Comparison of ENCODE assay signal across 8 mouse cellular contexts in the genomic region with DNA sequence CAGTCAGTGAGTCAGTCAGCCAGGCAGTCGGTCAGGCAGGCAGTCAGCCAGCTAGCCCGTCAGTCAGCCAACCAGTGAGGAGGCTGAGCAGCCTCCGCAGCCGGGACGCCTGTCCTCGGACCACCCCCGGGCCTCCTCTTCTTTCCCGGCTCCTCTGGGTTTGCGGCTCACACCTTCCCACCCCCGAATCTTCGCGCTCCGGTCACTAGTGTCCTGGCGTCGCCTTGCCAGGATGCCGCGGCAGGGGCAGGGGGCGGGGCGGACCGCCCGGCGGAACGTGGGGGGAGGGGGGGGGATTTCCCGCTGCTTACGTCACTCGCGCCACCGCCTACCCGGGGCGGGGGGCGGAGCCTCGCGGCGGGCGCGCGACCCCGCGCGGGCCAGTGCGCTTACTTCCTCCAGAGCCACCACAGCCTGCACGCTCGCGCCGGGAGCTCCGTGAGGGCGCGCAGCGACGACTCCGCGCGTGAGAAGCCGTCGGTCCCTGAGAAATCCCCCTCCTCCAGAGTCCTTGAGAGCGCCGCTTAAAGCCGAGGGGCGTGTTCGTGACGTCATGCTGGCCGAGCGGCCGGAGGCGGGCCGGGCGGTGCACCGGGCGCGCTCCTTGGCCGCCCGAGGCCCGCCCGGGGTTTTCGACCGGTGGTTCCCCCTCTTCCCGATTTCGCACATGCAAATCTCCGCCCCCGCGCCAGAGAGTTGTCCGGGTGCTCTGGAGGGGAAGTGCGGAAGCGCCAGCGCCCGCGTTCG. TPM values are rescaled to one million over a fixed set of nuclear protein-coding genes. Genes with fewer than 3 reads are reported as not detected.
DNase-seq lines count a peak whose midpoint lies in the region; ATAC-seq and TF ChIP-seq lines count a peak whose summit lies in the region.

Gene Rel (minus strand): TSS at position 211 of the 747 bp plus-strand sequence.

- peak within 1 kb of the TSS; percentile 70 for H3K4me2 ChIP-seq in forebrain, embryonic 12.5 days
- peak within 1 kb of the TSS; percentile 73 for H3K4me2 ChIP-seq in heart, postnatal 0 days (ENCODE audit: low read depth, low read length)
- H3K4me2 ChIP-seq in liver, embryonic 16.5 days (ENCODE audit: low read depth, low read length) = peak within 1 kb of the TSS; percentile 81
- peak within 1 kb of the TSS; percentile 73 for H3K4me2 ChIP-seq in neural tube, embryonic 13.5 days

- TF ChIP-seq CTCF in heart, postnatal 0 days (IDR thresholded peaks at IDR 0.05; ENCODE audit: low read depth) = no peak
- TF ChIP-seq CTCF in testis, adult 2 months (IDR thresholded peaks at IDR 0.05; ENCODE audit: control insufficient read depth, insufficient read depth, insufficient replicate concordance, low read depth, low read length) = no peak

- no peak for TF ChIP-seq EP300 in heart, postnatal 0 days (IDR thresholded peaks at IDR 0.05; ENCODE audit: low read depth)

- DNase-seq in CD8-positive naive resting alpha-beta T cell, adult 2 months (ENCODE audit: low read depth in 2 of 2, low spot score in 2 of 2) = peak; percentile 82 to 85
- peak; percentile 34 for DNase-seq in c-Kit-positive CD71-positive TER-119-negative erythroid progenitor cells, embryonic 14.5 days (ENCODE audit: low read depth)
- DNase-seq in heart, postnatal 0 days (ENCODE audit: low spot score) = peak; percentile 83
- peak; percentile 89 to 93 for DNase-seq in kidney, postnatal 4 days

- WGBS in forebrain, embryonic 12.5 days = under 1% methylated on average over 54 of the region's 88 CpGs
- WGBS in heart, postnatal 0 days = under 1% methylated on average over 66 of the region's 88 CpGs
- WGBS in liver, embryonic 16.5 days (ENCODE audit: insufficient replicate concordance) = under 1% methylated on average over 72 of the region's 88 CpGs
- WGBS in neural tube, embryonic 13.5 days = under 1% methylated on average over 88 of the region's 88 CpGs

- peaks cover 6% of the 10 kb centered on the region; the same call in 1 of the 2 replicates for H3K4me1 ChIP-seq in forebrain, embryonic 12.5 days
- peaks cover 4% of the 10 kb centered on the region; the same call in 1 of the 2 replicates for H3K4me1 ChIP-seq in heart, postnatal 0 days (ENCODE audit: control insufficient read depth, insufficient read depth)
- peaks cover 2% of the 10 kb centered on the region for H3K4me1 ChIP-seq in liver, embryonic 16.5 days (ENCODE audit: control insufficient read depth, low read depth, low read length)
- peaks cover 6% of the 10 kb centered on the region for H3K4me1 ChIP-seq in neural tube, embryonic 13.5 days (replicated peaks)
- H3K4me1 ChIP-seq in testis, adult 2 months (ENCODE audit: control insufficient read depth, insufficient read depth, low read length) = peaks cover 2% of the 10 kb centered on the region; the same call in 1 of the 2 replicates

- ATAC-seq in forebrain, embryonic 12.5 days (ENCODE audit: low FRiP score) = peak; percentile 94
- ATAC-seq in heart, postnatal 0 days (ENCODE audit: insufficient read depth, low read depth) = peak; percentile 87
- peak; percentile 82 for ATAC-seq in liver, embryonic 16.5 days (ENCODE audit: low read depth)
- ATAC-seq in neural tube, embryonic 13.5 days (ENCODE audit: low read depth) = peak; percentile 96

- no peaks in the 10 kb centered on the region for H3K36me3 ChIP-seq in forebrain, embryonic 12.5 days (replicated peaks)
- no peaks in the 10 kb centered on the region for H3K36me3 ChIP-seq in heart, postnatal 0 days (replicated peaks; ENCODE audit: control insufficient read depth, insufficient read depth, low read length)
- no peaks in the 10 kb centered on the region for H3K36me3 ChIP-seq in liver, embryonic 16.5 days (ENCODE audit: control insufficient read depth, insufficient read depth)
- no peaks in the 10 kb centered on the region for H3K36me3 ChIP-seq in neural tube, embryonic 13.5 days
- H3K36me3 ChIP-seq in testis, adult 2 months (ENCODE audit: control insufficient read depth, insufficient read depth, low read length) = no peaks in the 10 kb centered on the region

- H3K27ac ChIP-seq in forebrain, embryonic 12.5 days = peak within 1 kb of the TSS; percentile 83
- peak within 1 kb of the TSS; percentile 97 for H3K27ac ChIP-seq in heart, postnatal 0 days (ENCODE audit: low read depth)
- H3K27ac ChIP-seq in liver, embryonic 16.5 days (ENCODE audit: low read length) = peak within 1 kb of the TSS; percentile 86
- peak within 1 kb of the TSS; percentile 93 for H3K27ac ChIP-seq in neural tube, embryonic 13.5 days (replicated peaks)
- peak within 1 kb of the TSS; percentile 92 for H3K27ac ChIP-seq in testis, adult 2 months (ENCODE audit: control insufficient read depth, insufficient read depth, low read depth, low read length)

- H3K9me3 ChIP-seq in forebrain, embryonic 12.5 days = no peaks in the 10 kb centered on the region
- H3K9me3 ChIP-seq in heart, postnatal 0 days (replicated peaks; ENCODE audit: control insufficient read depth, low read length) = no peaks in the 10 kb centered on the region
- no peaks in the 10 kb centered on the region for H3K9me3 ChIP-seq in liver, embryonic 16.5 days (replicated peaks; ENCODE audit: control insufficient read depth, low read length)
- H3K9me3 ChIP-seq in neural tube, embryonic 13.5 days = no peaks in the 10 kb centered on the region

- peak within 1 kb of the TSS; percentile 71 for H3K4me3 ChIP-seq in forebrain, embryonic 12.5 days (replicated peaks)
- peak within 1 kb of the TSS; percentile 83 for H3K4me3 ChIP-seq in heart, postnatal 0 days (ENCODE audit: low read depth, low read length)
- peak within 1 kb of the TSS; percentile 69 for H3K4me3 ChIP-seq in liver, embryonic 16.5 days (ENCODE audit: low read depth, low read length)
- peak within 1 kb of the TSS; percentile 76 for H3K4me3 ChIP-seq in neural tube, embryonic 13.5 days
- H3K4me3 ChIP-seq in testis, adult 2 months (ENCODE audit: control insufficient read depth, low read depth, low read length) = peak within 1 kb of the TSS; percentile 96

- peaks cover 20% of the 10 kb centered on the region for H3K27me3 ChIP-seq in forebrain, embryonic 12.5 days
- H3K27me3 ChIP-seq in heart, postnatal 0 days (ENCODE audit: control insufficient read depth, insufficient read depth, low read length) = no peaks in the 10 kb centered on the region
- H3K27me3 ChIP-seq in liver, embryonic 16.5 days (ENCODE audit: control insufficient read depth, insufficient read depth, low read depth, low read length) = peaks cover 25% of the 10 kb centered on the region
- peaks cover 9% of the 10 kb centered on the region; the same call in 1 of the 2 replicates for H3K27me3 ChIP-seq in neural tube, embryonic 13.5 days
- H3K27me3 ChIP-seq in testis, adult 2 months (ENCODE audit: control insufficient read depth, insufficient read depth, low read length) = no peaks in the 10 kb centered on the region

- TF ChIP-seq POLR2A in testis, adult 2 months (IDR thresholded peaks at IDR 0.05; ENCODE audit: control insufficient read depth, low read depth, low read length) = peak; percentile 72

- peak within 1 kb of the TSS; percentile 66 for H3K9ac ChIP-seq in forebrain, embryonic 12.5 days
- peak within 1 kb of the TSS; percentile 70 for H3K9ac ChIP-seq in heart, postnatal 0 days (replicated peaks; ENCODE audit: low read depth, low read length)
- H3K9ac ChIP-seq in liver, embryonic 16.5 days (ENCODE audit: low read depth, low read length) = peak within 1 kb of the TSS; percentile 68
- H3K9ac ChIP-seq in neural tube, embryonic 13.5 days = peak within 1 kb of the TSS; percentile 82

RNA-seq across cellular contexts. Expression of gene Rel, which starts in this region (rescaled TPM):
- 0.33 and 0.57 TPM in 2 replicates for polyA plus RNA-seq in forebrain, embryonic 12.5 days (2016; fragmentation: Nextera tagmentation; extraction: Ambion mirVana)
- total RNA-seq in heart, postnatal 0 days (2014; rRNA removed; ENCODE audit: low replicate concordance) = 4.1 TPM in 2 replicates
- 2.1 and 2.2 TPM in 2 replicates for polyA plus RNA-seq in heart, postnatal 0 days (2015; fragmentation: Nextera tagmentation; extraction: Ambion mirVana)
- polyA plus RNA-seq in liver, embryonic 16.5 days (2015; fragmentation: Nextera tagmentation; extraction: Ambion mirVana) = 0.54 and 0.68 TPM in 2 replicates
- 0.47 and 0.56 TPM in 2 replicates for polyA plus RNA-seq in neural tube, embryonic 13.5 days (2015; fragmentation: Nextera tagmentation; extraction: Ambion mirVana)
- 0.84 and 1.6 TPM in 2 replicates for polyA plus RNA-seq in testis, adult 2 months (2012; rRNA removed)

Comparison
In these comparisons a context has a peak if more than half of its experiments do, and no peak if none do; other contexts are left out.
1. Peak in every context shown above with its lines: DNase-seq, ATAC-seq, H3K4me3 ChIP-seq and H3K27ac ChIP-seq.
2. Peak in ATAC-seq, H3K4me3 ChIP-seq, H3K27ac ChIP-seq, H3K9ac ChIP-seq and H3K4me2 ChIP-seq in forebrain, embryonic 12.5 days; RNA of the gene not detected or under 1 TPM.
3. Peak in ATAC-seq, H3K4me3 ChIP-seq, H3K27ac ChIP-seq, H3K9ac ChIP-seq and H3K4me2 ChIP-seq in liver, embryonic 16.5 days; RNA of the gene not detected or under 1 TPM.
4. Peak in ATAC-seq, H3K4me3 ChIP-seq, H3K27ac ChIP-seq, H3K9ac ChIP-seq and H3K4me2 ChIP-seq in neural tube, embryonic 13.5 days; RNA of the gene not detected or under 1 TPM.
5. DNase-seq: peak in every context shown above with its lines; median percentile 91 in kidney, postnatal 4 days; 84 in CD8-positive naive resting alpha-beta T cell, adult 2 months; 83 in heart, postnatal 0 days; 34 in c-Kit-positive CD71-positive TER-119-negative erythroid progenitor cells, embryonic 14.5 days.